Mouse (Mus musculus): ENCODE results near the gene Eif3l.

Gene Eif3l

DNA sequence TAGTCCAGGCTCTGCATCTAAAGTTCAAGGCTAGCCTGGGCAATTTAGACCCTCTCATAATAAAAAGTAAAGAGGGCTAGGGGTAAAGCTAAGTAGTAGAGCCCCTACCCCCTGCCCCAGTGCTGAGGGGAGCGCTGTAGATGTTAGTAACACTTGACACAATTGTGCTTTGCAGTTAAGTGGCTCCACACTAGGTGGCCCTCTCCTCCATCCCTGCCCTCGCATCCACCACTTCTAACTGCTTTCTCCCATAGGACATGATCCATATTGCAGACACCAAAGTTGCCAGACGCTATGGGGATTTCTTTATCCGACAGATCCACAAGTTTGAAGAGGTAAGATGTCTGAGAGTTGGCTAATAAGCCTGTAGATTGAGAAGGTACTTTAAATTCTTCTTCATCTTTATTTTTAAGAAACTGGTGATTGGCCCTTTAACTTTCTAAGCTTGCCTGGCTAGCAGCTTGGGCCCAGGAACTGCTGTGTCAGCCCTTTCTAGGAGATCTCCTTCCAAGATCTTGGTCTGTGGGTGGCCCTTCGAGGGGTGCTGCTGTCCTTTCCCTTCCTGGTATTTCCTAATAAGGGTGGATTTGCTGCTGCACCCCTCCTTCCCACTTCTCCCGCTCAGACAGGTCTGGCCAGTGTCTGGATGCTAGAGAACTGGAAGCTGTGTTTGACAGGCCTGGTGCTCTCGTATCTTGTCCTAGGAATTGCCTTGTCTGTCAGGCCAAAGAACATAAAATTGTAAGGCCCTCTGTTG is 18.3 kb downstream of the Eif3l start:
- DNase-seq (ENCODE audit: low spot score): no peak

DNA sequence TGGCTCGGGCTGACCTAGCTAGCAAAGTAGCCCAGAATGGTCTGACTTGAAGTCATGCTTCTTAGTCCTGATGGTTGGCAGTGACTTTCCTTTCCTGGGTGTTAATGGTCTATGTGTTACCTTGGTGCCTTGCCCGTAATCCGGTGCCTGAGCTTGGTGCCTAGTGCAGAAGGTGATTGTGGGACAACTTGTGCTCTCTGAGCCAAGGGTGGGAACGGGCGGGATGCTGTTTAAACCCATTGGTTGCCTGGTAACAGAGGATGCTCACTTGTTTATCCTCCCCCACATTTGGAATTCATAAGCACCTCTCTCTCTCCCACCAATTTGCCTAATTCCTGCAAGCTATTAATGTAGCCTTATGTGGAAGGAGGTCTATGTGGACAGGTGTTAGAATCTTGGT is 20.5 kb downstream of the Eif3l start:
- DNase-seq (ENCODE audit: low spot score): no peak

DNA sequence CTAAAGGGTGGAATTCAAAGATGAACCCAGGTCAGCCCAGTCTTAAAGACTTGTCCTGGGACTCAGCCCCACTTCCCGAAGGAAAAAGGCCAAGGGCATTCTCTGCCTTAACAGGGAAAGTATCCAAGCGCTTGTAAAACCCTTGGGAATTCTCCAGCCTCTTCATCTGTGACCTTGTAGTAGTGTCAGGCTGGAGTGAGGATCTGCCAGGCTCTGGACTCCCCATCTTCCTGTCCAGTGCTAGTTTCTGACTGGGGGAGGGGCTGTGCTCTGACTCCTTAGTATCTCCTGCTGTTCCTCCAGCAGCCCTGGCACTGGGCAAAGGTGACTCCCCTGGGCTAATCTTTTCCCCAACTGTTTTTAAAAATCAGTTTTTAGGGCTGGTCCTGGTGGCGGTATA is 21.6 kb downstream of the Eif3l start:
- DNase-seq (ENCODE audit: low spot score): no peak

DNA sequence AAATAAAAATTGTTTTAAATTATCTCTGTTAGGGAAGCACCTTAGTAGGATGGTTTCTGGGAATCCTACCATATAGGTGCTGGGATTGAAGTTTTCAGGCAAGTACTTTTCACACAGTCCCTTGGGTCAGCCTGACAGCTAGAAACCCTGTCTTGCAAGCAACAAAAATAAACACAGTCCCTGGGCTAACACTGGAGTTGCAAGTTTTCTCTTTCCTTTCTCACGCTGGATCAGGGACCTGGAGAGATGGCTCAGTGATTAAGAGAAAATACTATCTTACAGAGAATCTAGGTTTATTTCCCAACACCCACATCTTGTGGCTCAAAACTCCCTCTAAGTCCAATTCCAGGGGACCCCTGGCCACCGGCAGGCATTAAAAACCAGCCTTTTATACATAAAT is 22.2 kb downstream of the Eif3l start:
- DNase-seq (ENCODE audit: low spot score): no peak

DNA sequence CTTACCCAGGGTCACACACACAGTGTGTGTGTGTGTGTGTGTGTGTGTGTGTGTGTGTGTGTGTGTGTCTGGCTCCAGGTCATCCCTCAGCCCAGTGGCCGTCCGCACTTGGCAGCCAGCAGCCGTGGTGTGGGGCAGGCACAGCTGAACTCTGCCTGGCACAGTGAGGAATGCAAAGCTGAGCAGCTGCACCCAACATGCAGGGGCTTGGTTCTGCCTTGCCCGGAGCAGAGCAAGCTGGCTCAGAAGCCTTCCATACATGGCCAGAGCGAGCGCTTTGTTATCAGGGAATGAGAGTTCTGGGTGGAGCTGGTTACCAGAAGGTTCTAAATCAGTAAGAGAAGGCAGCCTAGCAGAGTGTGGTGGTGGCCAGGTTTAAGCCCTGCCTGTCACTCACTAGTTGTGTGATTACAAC is 22.6 kb downstream of the Eif3l start:
- peak; percentile 60 for DNase-seq (ENCODE audit: low spot score)

DNA sequence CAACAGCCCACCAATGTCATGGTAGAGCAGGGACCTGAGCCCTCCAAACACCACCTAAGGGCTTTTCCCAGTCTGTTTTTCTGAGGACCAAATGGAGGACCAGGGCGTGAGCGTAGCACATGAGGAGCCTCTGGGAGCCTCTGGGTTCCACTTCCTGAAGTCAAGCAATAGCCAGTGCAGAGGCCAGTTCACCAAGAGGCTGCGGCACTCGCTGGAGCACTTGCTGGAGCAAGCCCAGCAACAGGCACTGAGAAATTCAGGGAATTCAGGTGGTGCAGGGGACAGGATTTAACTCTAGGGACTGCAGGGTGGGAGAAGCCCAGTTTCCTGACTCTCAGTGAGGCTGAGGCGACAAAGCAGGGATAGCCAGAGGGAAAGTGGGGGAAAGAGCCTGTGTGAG is 23.2 kb downstream of the Eif3l start:
- no peak for DNase-seq (ENCODE audit: low spot score)

DNA sequence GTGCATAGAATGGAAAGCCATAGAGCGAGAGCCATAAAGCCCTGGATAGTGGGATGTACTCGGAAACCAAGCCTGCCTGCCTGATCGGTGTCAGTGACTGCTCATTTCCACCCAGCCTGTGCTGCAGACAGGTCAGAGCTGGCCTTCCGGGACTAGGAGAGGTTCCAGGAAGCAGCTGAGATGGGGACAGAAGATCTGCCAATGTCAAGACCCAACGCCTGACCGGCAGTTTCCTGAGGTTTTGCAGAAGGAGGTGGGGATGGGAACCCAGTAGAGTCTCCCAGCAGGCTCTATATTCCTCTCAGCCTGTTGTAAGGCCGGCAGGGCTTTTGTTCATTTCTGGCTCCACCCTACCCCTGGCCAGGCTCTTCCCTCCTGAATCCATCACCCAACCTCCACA is 23.9 kb downstream of the Eif3l start:
- DNase-seq (ENCODE audit: low spot score): no peak

DNA sequence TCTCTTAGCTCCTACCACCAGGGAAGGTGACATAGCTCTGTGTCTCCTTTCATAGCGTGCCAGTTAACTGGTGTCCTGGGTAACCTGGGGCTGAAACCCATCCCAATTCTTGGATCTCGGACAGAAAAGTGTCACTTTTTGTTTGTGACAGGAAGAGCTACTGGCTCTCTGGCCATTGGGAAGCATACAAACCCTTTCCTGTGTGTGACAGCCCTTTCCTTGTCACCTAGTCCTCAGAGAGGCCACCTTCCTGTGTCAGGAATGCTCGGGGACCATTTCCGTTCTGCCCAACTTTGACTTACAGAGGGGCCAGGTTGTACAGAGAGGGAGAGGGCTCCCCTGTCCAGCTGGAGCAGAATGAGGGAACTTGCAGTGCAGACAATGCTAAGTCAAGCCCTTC is 24.5 kb downstream of the Eif3l start:
- DNase-seq (ENCODE audit: low spot score): no peak

DNA sequence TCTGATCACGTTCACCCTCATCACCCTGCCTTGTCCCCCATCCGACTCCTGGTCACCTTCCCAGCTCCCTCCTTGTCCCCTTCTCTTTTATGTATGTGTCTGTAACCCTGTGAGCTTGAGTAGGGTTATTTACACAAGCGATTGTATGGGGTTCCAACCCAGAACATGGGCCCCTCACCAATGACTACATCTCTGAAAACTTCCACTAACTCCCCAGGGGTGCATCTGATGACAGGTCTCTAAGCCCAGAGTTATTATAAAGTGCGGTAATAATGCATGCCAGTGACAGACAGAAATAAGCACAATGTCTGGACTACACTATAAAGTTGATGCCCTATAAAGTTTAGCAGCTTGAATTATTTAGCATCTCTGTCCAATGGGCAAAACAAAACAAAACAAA is 25.4 kb downstream of the Eif3l start:
- no peak for DNase-seq (ENCODE audit: low spot score)

DNA sequence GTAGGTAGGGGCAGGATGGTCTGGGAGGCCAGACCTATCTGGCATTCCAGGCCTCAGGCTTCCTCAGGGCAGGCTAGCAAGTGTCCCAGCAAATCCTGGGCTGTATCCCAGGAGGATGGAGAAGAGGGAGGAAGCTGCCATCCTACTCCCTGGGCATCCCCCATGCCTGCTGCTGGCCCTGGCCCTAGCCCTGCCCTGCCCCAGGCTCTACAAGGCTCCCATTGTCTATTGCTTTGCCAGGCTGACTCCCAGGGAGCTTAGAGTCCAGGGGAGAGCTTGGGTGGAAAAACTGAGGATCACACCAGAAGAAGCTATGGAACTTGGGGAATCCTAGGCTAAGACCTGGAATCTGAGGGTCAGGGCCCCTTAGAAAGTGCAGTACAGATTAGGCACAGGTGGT is 26.6 kb downstream of the Eif3l start:
- no peak for DNase-seq (ENCODE audit: low spot score)

DNA sequence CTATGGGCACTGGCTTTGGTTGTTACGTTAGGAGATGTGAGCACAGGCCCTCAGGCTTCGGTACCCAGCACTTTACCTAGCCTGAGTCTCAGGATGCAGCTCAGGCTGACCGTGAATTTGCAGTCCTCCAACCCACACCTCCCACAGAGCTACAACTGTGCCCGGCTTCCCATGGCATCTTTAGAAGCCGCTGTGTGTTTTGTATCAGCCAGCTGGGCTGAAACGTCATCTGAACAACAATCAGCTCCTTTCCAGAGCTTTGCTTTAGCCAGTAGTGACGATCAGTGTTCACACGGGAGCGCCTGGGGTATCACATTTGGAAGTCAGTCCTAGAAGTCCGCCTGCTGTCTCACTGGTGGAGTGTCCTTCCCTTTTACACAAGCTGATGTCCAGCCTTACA is 28.3 kb downstream of the Eif3l start:
- no peak for DNase-seq (ENCODE audit: low spot score)

DNA sequence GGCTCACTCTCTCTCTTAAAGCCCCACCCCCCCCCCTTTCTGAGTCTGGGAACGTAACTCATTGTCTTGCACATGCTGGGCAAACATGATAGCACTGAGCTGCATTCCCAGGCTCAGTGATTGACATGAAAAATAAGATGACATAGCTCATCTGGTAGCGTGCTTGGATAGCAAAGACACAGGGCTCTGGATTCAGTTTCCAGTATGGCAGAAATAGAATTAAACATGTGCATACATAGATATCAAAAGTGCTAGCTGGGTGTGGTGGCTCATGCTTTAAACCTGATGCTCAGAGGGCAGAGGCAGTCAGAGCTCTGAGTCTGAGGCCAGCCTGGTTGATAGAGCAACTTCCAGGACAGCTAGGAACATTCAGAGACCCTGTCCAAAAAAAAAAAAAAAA is 30.8 kb downstream of the Eif3l start:
- DNase-seq (ENCODE audit: low spot score): no peak

DNA sequence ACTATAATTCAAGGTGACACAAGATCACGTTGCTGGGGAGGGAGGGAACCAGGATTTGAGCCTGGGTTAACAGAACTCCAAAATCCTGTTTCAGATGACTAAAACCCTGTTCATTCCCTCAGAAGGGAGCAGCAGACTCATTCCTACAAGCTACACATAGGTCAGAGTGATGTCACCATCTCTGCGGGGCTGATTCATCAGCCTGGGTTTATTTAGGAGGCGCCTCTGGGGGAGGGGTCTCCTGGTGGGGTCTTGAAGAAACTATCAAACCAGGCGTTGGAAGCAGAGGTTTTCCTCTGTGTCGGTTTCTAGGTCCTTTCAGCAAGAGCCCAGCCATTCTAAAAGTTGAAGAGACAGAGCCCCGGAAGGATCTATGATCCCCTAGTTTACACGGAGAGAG is 33.0 kb downstream of the Eif3l start:
- DNase-seq (ENCODE audit: low spot score): no peak

DNA sequence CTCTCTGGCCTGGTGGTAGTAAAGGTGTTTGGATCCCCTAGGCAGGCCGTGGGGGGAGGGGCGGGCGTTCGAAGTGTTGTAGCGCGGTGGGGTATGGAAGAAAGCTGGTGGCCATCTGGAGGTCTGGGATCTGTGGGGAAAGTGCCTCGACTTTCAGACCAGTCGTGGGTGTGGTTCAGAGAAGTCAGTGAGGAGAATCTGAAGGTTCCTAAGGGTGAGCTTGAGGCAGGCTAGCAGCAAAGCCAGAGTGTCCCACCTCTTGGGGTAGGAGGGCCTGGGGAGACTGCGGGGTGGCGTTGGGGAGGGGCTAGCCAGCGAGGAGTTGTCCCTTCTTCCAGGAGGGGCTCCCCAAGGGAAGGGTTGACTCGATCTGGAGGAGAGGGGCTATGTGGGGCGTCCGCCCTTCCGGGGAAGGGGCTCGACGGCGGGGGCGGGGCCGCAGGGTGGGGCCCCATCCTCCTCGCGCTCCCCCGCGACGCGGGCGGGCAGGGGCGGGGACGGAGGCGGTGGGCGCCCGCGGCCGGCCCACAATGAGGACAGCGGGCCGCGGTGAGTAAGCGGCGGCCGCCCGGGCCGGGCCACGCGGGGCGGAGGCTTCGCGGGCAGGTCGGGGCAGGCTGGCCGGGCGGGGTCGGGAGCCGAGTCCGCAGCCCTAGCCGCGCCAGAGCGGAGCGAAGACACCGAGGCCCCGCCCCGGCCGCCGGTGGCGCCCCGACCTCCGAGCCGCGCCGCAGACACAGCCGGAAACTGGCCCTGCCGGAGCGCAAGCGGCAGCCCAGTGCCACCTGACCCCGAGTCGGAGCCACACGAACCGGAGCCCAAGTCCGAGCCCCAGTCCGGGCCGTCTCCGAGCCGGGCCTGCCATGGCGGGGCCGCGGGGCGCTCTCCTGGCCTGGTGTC is 33.7 kb downstream of the Eif3l start, which contains the start of gene Micall1:
Gene Micall1 (plus strand): TSS at position 478 of the 900 bp plus-strand sequence.
- peak; percentile 78 for DNase-seq (ENCODE audit: low spot score)

DNA sequence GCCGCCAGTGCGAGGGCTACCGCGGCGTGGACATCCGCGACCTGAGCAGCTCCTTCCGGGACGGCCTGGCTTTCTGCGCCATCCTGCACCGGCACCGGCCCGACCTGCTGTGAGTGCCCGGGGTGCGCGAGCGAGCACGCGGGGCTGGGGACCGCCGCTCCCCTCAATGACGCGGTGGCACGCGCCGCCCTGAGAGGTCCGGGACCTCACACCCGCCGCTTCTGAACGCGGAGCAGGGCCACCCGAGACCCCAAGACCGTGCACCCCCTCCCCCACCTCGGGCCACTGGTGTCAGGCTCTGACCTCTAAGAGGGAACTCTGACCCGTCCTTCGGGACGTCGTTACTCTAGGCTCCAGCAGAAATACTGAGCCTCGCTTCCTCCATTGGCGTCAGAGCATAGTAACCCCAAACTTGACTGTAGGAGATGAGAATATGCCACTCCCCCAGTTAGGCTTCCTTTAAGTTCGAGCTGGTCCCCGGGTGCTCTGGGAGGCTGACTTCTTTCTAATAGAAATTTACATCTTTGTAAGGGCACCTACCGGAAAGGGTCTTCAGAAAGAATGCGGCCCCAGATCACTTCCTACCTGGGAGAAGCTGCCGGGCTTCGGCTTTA is 34.4 kb downstream of the Eif3l start:
- no peak for DNase-seq (ENCODE audit: low spot score)

DNA sequence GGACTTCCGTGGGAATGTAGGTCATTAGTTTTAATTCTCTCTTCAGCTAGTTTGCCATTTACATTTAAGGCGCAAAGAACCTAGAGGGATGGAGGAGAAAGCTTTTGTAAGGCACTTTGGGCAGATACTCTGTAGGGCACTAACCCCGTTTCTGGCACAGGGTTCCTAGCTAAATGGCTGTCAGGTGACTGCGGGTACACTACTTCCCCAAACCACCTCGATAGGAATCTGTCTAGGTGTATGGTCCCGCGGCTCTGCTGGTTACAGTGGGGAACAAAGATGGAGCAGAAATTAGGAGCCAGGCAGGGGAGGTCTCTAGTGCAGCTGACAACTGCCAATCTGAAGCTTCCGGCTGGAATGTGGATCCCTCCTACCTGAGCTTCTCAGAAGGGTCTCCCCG is 35.1 kb downstream of the Eif3l start:
- DNase-seq (ENCODE audit: low spot score): no peak

DNA sequence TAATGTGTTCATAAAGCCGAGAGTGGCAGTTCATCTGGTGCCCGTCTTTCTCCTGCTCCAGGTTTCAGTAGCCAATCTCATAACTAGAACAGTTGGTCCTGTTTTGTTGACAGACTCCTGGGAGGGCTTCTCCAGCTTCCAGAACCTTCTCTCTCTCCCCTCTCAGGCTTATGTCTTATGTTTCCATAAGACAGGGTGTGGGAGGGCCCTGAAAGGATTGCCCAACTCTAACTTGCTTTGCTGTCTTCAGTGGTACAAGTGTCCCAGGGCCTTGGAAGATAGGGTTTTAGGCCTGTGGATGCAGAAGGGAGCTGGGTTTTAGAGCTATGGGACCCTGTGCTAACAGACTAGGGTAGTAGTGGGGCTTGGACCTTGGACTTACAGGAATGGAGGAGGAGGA is 35.5 kb downstream of the Eif3l start:
- DNase-seq (ENCODE audit: low spot score): no peak

DNA sequence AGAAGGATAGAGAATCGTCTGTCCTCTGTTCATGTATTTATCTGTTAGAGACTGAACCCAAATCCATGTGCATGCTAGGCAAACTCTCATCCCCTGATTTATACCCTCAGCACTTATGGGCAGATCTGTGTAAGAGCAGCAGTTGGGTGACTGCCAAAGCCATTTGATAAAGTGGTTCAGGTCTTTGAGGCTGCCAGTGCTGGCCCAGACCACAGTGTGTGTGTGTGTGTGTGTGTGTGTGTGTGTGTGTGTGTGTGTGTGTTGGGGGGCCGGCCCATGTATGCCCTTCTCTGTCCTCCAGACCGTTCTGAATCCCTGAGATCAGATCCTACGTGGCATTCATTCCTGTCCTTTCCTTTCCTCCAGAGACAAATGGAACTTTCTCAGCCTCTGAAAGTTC is 36.8 kb downstream of the Eif3l start:
- DNase-seq (ENCODE audit: low spot score): no peak

DNA sequence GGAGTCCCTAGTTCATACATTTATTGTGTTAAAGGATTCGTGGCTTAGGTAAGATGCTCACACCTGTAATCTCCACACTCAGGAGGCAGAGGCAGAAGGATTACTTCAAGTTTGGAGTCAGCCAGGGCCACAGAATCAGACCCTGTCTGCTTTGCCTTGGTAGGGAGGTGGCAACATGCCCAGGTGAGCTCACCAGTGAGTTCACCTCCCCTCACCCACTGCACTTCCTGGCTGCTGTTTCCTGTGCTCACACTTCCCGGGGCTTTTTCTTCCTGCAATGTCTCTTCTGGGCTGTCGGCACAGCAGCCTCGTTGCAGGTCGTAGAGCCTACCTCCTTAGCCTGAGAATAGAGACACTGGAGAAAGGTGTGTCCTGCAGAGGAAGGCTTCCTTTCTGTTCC is 40.3 kb downstream of the Eif3l start:
- no peak for DNase-seq (ENCODE audit: low spot score)

DNA sequence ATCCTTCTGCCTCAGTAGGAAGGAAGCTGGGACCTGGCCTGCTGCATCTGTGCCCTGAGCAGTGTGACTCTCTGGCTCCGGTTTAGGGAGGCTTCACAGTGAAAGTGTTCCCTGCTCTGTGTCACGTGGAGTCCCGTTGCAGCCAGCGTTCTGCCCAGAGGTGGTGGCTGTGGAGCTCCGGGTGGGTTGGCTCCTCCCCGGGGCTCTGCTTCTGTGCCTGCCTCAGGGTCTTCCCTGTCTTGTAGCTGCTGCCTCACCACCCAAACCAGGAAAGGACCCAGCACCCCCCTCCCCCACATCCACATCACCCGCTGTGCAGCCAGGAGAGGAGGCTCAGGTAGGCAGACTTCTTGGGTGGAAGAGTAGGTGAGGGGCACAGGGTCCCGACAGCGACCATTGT is 44.5 kb downstream of the Eif3l start:
- no peak for DNase-seq (ENCODE audit: low spot score)

DNA sequence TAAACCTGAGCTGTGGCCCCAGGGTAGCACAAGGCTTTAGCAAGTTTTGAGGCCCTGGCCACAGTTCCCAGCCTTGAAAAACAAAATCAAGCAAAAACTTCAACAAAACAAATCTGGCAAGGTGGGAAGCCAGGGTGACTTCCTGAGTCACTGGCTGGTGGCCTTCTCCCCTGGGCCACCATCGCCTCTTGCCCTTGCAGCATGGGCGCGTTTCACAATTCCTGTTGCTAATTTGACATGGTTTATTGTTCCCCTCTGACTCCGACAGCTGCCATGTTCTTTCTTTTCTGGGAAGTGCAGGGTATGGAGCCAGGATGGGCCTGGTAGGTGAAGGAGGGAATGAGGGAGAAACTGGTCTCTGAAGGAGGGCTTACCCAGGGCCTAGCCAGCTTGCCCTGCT is 47.1 kb downstream of the Eif3l start:
- no peak for DNase-seq (ENCODE audit: low spot score)

DNA sequence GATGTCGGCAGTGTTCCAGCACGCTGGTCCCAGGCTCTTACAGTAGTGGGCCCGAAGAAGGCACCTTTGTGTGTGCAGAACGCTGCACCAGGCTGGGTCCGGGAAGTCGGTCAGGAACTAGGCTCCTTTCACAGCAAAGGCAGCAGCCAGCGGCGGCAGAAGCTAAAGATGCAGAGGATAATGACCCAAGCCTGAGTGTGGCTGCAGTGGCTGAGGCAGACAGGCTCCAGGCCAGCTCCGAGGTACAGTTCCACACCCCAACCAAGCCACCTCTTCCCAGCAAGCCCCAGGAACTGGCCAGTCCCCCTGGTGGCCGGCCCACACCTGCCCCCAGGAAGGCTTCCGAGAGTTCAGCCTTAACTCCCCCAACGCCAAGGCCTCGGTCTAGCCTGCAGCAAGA is 47.6 kb downstream of the Eif3l start:
- DNase-seq (ENCODE audit: low spot score): no peak

DNA sequence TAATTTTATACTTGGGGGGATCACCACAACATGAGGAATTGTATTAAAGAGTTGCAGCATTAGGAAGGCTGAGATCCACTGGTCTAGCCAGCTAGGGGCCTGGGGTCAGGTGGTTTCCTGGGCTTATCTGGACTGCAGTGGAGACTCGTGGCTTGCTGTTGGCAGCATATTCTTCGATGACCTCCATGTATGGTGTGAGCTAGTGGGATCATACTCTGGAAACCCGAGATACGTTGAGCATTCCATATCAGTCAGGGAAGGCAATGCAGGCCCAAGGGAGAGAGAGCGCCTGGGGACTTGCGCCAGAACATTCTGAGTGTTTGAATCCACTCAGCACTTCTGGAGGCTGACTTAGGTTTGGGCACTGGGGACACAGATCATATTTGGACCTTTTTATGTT is 48.8 kb downstream of the Eif3l start:
- DNase-seq (ENCODE audit: low spot score): no peak
